Mouse (Mus musculus): ENCODE results near the gene Tmem60.

Tmem60 gene

DNA sequence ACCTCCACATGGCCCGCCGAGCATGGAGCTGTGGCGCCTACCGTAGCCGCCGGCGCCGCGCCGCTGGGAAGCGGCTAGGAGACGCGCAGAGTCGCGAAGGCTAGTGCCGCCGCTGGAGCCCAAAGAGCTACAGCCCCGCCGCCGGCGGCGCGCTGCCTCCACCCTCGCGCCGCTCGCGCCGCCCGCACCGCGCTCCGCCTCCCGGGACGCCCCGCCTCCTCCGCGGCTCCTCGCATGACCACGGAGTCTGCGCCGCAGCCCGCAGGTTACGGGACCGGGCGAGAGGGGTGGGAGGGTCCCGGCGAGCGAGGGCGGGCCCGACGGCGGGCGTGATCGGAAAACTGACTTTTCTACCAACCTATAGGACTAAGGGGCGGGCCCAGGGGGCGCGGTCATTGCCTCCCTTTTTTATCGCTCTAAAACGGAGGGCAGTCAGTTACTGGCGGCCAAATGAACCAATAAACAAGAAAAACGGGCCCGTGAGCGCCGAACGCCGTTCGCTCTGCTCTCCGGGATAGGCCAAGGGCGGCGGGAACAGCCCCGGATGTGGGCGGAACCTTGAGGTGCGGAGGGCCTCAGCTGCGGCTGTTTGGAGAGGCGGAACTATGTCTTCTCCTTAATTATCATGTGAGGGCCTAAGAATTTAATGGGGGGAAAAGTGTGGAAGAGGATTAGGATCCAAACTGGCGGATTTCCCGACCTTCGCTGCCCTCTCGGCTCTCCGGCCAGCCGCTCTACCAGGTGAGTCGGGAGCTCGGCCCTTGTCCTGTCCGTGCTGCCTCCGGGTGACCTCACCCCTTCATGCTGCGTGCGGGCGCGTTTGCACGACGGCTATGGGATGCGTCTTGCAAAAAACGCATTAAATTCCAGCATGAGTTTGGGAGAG lies at the start of gene Tmem60, which contains the start of gene Phtf2:
Gene Tmem60, plus strand, starts transcription at position 277 of the 886 bp plus-strand sequence.
Gene Phtf2, minus strand, starts transcription at position 210 of the 886 bp plus-strand sequence.
- CTCF ChIA-PET, result no interaction called here

- CTCF ChIA-PET, result no interaction called here
Measured at GRCm38 (mm10) chr5:20834399-20834798, 47.6 kb upstream of the Tmem60 start.

DNA sequence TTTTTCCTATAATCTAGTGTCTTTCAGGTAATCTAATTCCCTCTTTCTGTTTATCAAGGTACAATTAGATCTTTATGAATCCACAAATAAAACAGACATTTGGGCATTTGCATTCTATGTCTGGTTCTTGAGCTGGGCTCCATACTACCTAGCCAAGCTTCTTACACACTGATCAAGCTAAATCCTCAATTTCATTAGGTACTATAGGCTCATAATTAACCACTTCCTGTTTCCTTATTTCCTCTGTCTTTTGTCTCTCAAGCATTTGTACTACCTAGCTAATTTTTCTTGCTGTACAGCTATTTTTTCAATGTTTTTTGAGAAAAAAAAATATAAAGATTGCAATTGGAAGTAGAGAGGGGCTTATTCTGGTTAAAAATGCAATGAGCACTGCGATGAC lies 44.9 kb upstream of the Tmem60 start:
- CTCF ChIA-PET, result interaction anchor here (0.6 kb wide), 1 partner anchor 850 kb away, joined by 3 read pairs; no protein-coding TSS in a partner anchor

GRCm38 (mm10) chr5:20843405-20843804 lies 38.6 kb upstream of the Tmem60 start:
- CTCF ChIA-PET, result no interaction called here

GRCm38 (mm10) chr5:20843816-20844215 lies 38.2 kb upstream of the Tmem60 start:
- CTCF ChIA-PET, result interaction anchor here (0.7 kb wide), 1 partner anchor 579 kb away, joined by 16 read pairs; no protein-coding TSS in a partner anchor

GRCm38 (mm10) chr5:20847010-20847409 lies 35.0 kb upstream of the Tmem60 start:
- CTCF ChIA-PET, result no interaction called here

GRCm38 (mm10) chr5:20855066-20855465 lies 26.9 kb upstream of the Tmem60 start:
- CTCF ChIA-PET, result interaction anchor here (0.5 to 1.4 kb wide), 2 partner anchors 15 to 1434 kb away, joined by 3 read pairs; no protein-coding TSS in a partner anchor

GRCm38 (mm10) chr5:20858404-20858803 lies 23.6 kb upstream of the Tmem60 start:
- CTCF ChIA-PET, result no interaction called here

DNA sequence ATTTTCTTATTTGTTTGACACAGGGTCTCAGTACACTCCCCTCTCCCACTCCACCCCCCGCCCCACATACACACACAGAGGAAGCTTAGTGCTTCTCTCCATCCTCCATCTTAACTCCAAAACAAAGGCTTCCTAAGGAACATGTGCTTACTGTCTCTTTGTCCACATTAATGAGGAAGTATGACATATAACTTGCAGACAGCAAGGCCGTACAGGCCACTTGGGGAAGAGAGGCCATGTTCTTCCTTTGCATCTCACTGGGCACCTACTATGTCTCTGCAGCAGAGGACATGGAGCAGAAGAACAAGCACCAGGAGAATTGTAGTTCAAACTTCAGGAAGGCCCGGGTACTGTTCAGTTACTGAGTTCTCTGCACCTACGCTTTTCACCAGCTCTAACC lies 21.4 kb upstream of the Tmem60 start:
- CTCF ChIA-PET, result interaction anchor here (0.6 kb wide), 1 partner anchor 18 kb away, joined by 3 read pairs; no protein-coding TSS in a partner anchor

DNA sequence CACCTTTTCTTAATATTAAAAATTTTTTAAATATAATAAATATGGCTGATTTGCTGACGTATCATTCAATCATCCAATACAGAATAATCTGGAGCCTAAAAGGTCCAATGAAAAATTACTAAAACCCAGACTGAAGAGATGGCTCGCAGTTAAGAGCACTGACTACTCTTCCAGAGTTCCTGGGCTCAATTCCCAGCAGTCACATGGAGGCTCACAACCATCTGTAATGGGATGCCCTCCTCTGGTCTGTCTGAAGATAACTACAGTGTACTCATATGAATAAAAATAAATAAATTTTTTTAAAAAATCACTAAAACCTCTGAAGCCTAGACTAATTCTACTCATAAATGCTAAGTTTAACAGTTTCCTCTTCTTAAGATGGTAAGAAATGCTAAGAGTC lies 20.1 kb upstream of the Tmem60 start:
- CTCF ChIA-PET, result no interaction called here

DNA sequence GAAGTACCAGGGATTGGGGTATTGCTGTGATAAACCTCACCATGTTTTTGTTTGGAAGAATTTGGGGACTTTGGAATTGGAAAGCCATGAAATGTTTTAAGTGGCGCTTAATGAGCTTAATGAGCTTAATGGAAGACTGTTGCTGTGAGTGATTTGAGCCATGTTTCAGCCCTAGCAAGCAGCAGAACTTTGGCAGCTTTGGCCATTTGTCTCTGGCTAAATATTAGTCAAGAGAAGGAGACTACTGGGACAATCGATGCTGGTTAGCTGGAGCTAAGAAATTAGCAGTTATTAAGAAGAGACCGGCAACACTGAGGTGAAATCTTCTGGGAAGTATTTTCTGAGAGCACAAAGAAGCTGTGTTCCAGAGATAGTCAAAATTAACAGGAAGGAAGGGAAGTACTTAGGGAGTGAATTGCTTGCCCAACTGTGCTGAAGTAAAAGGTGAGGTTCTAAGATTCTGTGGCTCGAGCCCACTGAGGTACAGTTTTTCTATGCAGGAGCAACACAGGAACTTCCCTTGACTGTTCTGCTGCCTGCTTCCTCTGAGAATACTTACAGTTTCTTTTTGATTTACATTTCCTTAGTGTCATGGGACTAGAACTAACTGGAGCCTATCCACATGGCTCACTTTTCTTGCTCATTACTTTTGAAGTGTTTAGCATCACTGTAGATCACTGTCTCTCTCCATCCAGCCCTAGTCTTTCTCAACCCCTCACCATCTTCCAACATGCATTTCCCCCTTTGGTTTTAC lies 17.6 kb upstream of the Tmem60 start:
- CTCF ChIA-PET, result no interaction called here

DNA sequence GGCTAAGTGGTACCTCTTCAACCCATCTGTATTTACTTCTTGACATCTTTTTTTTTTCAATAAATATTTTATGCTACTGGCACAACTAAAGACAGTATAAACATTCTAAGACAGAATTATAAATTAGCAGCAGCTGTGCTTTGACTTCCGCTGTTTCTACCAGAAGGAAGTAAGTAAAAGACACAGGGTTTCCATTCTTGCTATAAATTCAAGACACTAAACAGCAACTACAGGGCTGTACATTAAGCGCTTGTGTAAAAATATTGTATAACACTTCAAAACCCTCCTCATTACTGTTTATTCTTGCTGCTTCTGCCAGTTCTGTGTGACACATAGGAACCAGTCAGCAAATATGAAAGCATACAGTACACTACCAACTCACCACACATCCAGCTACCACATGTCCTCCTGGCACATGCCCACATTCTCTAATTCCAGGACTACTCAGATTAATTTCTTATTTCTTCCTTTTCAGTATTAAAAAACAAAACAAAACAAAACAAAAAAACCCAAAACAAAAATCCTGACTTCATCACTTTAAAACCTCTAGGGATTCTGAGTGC lies 16.7 kb upstream of the Tmem60 start:
- CTCF ChIA-PET, result interaction anchor here (0.7 kb wide), 1 partner anchor 492 kb away, joined by 3 read pairs; no protein-coding TSS in a partner anchor

DNA sequence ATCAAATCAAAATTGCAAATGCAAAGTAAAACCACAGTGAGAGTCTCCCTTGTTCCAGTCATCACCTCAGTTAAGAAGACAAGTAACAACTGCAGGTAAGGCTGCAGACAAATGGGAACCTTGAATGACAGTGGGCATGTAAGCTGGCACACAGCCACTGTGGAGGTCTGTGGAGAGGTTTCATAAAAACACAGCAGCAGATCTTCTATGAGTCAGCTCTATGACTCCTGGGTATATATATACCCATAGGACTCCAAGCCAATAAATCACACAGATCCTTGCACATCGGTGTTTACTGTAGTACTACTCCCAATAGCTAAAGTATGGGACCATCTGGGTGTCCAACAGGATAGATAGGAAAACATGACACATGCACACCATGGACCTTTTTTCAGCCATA lies 8.8 kb upstream of the Tmem60 start:
- CTCF ChIA-PET, result no interaction called here

- CTCF ChIA-PET, result no interaction called here
Measured at GRCm38 (mm10) chr5:20876934-20877426, 5.0 kb upstream of the Tmem60 start.

DNA sequence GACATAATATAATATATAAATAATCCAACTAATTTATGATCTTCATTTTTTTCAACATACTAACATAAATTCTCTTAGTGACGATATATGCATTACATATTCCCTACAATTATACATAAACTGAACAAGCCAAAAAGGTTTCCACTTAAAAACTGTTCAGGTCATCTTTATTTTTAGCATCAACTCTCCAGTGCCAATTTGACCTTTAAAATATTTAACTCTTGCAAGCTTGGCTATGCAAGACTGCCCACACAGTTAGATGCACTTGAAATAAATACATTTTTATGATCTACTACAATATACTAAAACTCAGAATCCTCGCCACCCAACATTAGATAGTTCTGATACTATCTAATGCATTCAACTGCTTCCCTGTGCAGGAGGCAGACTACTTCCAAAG lies 1.6 kb upstream of the Tmem60 start:
- CTCF ChIA-PET, result interaction anchor here (0.7 kb wide), 1 partner anchor 106 kb away, joined by 11 read pairs; no protein-coding TSS in a partner anchor

DNA sequence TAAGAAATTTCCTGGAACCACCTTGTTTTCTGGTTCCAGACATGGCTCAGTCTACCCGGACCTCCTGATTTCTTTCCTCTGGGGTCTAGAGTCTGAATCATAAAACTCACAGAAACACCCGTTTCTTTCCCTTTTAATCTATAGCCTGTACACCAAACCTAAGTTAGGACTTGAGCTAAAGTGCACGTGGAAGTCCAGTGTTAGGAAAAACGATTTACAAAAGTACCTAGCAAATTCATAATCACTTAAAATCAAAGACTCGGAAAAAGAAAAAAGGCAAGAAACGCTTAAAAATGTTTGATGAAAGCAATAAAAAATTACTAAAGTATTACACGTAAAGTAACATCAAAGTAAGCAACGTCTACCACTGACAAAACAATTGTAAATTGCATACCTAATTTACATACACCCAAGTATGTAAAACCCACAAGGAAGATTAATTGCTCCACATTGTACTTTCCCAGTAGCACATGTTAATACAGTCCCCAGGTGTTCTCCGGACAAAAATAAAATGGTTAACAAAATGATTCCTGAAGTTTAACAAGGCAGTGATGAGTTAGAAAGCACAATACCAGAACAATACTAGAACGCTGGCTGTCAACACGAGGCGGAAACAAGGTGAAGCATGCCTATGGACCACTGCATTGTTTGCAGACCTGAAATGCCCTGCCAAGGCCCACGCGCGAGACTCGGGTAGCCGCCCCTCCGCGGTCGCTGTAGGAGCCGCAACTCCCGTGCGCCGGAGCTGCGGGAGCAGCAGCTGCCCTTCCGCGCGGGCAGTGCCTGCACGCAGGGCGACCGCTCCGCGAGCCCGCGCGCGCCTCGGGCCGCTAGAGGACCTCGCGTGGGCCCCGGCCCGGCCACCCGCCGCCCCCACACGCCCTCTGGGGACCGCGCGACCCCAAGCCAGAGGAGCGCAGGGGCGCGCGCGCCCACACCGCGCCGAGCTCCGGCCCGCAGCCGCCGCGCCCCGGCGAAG lies 905 bp upstream of the Tmem60 start:
- CTCF ChIA-PET, result no interaction called here

GRCm38 (mm10) chr5:20884036-20884620 lies 2.1 kb downstream of the Tmem60 start:
- CTCF ChIA-PET, result no interaction called here

DNA sequence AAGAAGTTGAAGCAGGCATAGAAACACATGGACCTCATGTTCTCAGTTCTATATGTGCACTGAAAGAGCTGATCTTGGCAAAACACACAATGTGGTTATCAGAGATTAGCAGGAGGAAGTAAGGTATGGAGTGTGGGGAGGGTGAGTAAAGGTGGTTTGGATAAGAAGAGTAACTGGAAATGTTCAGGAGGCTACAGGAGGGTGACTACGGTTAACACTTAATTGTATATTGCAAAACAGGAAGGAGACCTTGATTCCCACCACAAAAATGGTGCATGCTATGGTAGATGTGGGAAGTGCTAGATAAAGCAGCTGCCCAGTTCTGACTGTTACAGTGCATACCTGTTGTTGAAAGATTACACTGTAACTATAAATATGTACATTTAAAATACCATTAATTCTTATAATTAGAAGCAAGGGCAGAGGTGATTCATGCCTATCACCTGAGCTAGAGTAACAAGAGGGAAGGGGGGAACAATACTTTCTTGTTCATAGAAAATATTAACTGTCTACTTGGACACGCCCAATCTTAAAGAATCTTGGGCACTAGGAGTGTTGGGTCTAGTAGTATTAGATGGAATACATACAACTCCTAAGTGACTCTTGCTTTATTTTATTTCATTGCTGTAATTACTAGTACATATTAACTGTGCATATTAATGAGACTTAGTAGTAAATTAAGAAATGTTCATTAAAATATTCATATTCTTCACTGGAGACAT lies 15.6 kb downstream of the Tmem60 start:
- CTCF ChIA-PET, result no interaction called here

GRCm38 (mm10) chr5:20904647-20905046 lies 22.7 kb downstream of the Tmem60 start:
- CTCF ChIA-PET, result no interaction called here

GRCm38 (mm10) chr5:20905437-20905836 lies 23.4 kb downstream of the Tmem60 start:
- CTCF ChIA-PET, result no interaction called here
